Mouse (Mus musculus) MN1 (cell line): Measurements from ENCODE around the gene Cpeb4.
A peak's percentile ranks its signal among the peaks of the same experiment; 100 is the strongest.

ENCODE experiments used
- DNase-seq: peaks from one replicate; pipeline ENCODE4 v3.0.0-alpha.2; 2016; ENCODE audit warnings: low spot score

Cpeb4 gene

DNA sequence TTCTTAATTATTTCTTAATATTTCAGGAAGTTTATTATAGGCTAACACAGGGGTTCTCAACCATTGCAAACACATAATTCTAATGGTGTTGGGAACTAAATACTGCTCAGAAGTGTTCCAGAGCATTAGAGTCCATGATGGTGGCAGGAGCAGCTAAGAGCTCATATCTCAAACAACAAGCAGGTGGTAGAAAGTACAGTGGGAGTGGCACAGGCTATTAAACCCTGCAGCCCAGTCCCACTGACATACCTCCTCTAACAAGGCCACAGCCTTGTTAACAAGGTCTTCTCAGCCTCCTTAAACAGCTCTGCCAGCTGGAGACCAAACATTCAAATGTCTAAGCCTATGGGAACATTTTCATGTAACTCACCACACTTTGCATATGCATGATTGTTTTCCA, 27.2 kb downstream of the Cpeb4 start:
- DNase-seq = no peak

DNA sequence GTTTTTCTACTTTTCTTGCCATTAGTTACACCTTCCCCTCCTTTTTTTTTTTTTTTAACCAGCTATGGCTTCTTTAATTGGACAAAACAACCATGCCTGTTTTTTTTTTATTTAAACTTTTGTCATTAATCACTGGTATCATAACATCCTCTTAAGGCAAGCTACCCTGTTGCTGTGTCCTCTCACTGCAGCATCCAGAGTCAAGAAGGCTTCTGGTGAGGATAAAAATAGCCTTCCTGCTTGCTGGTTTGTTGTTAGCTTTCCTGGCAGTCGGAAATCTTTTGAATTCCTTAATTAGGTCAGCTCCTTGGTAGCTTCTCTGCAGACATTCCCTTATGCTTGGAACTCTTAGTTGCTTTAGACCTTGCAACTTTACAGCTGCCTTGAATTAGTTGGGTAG, 28.7 kb downstream of the Cpeb4 start:
- DNase-seq = peak; percentile 67

DNA sequence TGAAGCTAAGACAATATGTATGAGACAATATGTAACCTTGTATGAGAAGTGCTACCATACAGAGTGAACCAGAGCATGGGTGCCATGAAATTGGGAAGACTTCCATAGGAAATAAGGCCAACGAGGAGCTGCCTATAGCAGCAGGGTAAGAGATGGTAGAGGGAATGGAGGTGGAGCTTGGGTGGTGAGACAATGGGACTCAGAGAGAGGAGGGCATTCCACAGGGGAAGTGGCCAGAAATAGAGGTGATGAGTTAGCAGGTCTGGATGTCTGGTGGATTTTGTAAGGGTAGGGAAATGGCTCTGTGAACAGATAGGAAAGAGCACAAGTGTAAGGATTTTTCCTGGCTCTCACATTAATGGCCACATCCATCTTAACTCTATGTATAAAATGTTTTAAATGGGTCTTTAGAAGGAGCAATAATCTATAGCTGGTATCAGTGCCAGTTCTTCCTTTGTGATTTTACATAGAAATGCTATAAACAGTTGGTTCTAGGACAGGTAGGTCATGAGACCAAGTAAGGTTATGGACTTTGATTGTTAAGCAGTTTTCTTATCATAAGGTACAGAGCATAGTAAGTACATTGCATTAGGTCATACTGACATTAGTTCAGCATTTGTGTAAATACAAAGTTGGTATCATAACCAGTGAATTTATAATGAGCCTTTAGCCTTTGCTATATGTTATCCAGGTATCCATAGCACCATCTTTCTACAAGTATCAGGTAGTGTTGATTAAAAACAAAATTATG, 30.4 kb downstream of the Cpeb4 start:
- DNase-seq = no peak

DNA sequence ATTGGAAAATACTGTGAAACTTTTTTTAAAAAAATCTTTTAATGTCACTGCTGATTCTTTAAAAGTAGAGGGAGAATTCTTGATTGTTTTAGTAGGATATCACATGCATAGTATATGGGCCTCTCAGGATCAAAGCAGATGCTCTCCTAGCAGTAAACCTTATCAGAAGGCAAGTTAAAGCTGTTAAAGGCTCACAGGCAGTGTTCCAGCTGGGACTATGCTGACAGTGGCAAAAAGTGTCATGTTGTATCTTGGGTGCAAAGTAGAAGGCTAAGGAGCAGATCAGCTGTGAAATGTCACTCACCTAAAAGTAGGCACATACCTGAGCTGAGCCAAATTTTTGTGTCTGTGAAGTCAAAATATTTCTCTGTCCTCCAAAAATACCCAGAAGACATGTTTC, 34.5 kb downstream of the Cpeb4 start:
- DNase-seq = no peak

DNA sequence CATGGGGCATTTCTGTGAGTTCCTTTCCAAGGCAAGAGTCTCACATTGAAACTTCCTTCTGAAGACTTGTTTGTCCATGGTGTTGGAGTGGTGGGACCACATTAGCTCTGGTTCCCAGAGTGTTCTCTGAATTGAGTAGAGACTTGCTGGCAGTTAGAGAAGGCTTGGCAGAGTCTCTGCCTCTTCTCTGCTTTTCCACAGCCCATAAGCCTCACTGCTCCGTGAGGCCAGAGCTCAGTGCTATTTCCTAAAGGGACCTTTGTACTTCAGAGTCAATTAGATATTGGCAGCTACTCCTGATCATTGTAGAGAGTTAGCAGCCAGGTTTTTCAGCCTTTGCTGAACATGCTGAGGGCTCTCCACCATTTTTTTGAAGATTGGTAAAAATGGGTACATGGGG, 35.6 kb downstream of the Cpeb4 start:
- no peak for DNase-seq

DNA sequence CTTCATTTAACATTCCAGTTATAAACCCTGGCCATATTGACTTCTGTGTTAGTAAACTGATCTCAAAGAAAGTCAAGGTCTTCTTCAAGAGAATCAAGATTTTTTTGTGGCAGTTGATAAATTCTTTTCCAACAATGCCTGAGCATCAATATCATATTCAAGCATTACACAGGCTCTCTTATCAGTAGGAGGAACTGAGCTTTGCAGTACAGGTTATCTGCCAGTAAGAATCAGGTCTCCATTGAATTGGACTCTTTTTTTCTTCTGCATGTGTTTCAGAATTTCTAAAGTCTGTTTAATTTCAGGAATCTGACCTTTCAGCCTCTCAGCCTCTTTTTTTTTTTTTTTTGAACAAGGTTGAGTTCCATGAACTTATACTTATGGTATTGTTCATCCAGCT, 40.9 kb downstream of the Cpeb4 start:
- no peak for DNase-seq

DNA sequence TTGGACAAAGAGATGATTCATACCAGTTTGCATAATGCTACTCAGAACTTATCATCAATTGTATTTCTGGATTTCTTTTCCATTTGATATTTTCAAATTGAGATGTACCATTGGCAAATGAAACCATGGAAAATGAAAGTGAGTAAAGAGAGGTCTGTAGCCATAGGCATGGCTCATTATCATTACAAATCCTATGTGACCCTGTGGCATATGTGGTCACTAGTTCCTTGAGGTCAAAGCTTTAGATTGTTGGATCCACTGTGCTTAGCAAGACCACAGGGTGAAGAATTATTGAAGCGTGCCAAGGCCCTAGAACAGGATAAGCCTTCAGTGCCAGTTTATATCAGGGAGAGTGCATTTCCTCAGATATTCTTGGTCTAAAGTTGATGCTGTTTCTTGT, 45.8 kb downstream of the Cpeb4 start:
- DNase-seq = no peak

DNA sequence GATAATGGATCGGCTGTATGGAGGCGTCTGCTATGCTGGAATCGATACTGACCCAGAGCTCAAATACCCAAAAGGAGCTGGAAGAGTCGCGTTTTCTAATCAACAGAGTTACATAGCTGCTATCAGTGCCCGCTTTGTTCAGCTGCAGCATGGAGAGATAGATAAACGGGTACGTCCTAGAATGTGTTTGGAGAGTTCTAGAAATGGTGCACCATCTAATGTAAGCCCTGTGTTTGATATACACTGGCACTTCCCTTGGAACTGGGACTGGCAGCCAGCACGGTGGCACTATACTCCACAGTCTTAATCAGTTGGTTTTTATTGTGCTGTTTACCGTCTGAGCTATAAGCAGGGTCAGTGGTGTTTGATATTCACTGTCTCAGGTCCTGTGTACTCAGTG, 58.0 kb downstream of the Cpeb4 start:
- DNase-seq = no peak

DNA sequence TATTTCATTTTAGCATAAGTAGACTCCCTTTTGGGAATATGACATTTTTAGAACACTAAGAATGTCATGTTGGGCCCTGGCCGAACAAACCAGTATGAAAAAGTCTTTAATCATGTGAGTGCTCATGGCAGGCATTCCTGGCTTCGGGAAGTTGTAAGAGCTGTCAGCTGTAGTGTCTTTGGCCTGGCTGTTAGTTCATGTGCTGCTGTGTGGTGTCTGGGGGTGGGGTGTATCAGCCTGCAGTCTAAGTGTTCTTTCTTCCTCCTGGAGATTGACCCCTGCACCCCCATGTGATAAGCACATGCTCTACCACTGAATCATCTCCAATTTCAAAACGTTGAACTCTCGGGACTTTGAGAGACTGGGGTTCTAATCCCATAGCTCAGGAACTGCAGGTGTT, 63.6 kb downstream of the Cpeb4 start:
- no peak for DNase-seq

DNA sequence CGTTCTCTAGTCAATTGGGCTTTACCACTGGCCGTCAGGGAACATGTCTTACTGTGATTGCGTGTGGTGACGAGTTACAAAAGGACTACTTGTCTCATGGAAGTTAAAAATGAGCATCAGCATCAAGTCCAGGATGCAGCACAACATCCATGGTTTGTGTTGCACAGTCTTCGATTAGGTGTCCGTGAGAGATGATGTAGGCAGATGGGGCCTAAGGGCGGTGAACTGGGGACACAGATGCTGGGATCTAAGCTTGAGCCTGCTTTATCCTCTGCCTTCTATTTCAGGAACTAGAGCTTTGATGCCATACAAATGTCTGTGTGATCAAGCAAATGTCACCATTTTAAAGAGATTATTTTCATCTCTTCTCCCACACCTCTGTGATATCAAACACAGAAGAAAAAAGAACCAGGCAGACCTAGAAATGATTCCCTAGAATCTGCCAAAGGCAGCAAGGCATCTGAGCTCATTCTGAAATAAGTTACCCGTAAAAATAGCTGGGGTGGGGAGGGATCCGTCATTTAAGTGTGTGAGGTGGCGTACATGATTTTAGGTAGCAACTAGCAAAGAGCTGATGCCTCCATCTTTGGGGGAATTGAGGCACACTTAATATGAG, 65.0 kb downstream of the Cpeb4 start:
- DNase-seq = no peak

DNA sequence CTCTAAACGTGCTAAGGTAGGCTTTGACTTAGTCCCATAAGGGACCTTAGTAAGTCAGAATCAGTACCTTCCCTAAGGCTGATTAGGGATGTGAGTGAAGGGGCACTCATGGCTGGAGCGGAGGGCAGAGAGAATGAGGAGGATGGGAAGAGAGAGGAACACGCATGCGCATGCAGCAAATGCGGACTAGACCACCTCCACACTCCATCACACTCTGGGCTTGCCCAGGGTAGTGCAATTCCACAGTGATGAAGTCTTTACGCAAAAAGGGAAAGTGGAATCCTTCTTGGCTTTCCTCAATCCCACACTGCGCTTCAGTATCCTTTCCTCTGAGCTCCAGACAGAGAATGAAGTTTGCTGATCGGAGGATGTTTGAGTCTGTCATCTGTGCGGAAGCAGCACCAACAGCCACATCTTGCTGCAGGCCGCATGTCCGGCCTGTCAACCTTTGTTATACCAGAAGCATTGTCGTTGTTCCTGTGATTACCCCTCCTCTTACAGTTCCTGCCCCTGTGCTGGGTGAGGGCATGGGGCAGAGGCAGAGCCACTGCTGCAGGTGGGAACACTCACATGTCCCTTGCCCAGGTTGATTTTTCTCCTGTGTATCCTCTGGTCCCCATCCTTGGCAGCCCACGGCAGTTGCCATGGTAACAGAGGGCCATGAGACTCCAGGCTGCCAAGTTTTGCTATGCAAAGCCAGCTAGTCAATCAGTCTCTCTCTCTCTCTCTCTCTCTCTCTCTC, 69.1 kb downstream of the Cpeb4 start:
- peak; percentile 61 for DNase-seq

DNA sequence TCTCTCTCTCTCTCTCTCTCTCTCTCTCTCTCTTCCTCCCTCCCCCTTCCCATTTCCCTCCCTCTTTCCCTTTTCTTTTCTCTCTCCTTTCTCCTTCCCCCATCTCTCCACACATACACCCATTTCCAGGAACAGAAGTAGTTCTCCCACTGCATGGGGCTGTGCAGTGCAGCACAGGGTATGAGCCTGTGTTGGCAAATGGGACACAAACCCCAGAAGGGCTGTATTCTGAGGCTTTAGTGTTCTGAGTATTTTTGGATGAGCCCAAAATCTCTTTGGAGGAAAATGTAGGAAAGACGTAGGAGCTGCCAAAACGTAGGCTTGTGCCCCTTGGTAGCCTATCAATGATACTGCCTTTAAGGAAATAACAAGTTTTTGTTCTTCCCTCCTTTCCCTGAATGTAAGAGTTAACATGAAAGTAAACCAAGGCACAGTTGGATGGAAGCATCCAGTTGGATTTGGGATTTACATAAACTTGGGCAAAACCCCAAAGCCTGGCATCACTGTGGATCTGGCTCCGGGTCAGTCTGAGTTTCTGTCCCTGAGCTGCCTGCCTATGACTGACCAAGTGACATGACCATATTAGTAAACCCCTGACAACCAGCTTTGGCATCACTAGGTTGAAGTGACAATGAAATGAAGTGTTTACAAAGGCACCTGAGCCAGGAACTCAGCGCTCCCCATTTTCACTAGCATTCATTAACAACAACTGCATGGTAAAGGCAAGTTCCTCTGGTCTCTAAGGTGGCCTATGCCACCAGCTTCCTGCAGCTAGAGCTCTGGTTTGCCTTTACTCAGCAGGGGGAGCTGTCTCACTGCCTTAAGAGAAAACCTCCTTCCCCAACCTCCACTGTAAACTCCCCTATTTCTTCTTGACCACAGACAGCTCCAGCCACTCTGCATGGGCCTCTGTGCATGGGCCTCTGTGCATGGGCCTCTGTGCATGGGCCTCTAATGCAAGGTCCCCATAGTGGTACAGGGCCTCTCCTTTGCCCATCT, 69.9 kb downstream of the Cpeb4 start:
- DNase-seq = peak; percentile 47

DNA sequence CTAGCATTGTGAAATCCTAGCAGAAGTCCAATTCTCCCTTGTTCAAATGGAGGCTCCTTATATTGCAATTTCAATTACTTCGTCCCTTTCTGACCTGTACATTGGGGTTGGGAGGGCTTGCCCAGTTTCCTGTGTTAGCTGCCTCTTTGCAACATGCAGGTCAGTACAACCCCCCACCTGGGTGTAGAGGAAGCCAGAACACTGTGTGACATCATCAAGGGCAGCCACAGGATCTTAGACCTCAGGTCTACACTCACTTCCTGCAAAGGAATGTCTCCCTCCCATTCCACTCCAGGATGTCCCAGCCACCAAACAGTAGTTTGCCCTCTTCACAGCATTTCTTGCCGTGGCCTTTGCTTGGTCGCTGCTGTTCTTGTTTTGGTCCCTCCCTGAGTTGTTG, 73.5 kb downstream of the Cpeb4 start:
- no peak for DNase-seq

DNA sequence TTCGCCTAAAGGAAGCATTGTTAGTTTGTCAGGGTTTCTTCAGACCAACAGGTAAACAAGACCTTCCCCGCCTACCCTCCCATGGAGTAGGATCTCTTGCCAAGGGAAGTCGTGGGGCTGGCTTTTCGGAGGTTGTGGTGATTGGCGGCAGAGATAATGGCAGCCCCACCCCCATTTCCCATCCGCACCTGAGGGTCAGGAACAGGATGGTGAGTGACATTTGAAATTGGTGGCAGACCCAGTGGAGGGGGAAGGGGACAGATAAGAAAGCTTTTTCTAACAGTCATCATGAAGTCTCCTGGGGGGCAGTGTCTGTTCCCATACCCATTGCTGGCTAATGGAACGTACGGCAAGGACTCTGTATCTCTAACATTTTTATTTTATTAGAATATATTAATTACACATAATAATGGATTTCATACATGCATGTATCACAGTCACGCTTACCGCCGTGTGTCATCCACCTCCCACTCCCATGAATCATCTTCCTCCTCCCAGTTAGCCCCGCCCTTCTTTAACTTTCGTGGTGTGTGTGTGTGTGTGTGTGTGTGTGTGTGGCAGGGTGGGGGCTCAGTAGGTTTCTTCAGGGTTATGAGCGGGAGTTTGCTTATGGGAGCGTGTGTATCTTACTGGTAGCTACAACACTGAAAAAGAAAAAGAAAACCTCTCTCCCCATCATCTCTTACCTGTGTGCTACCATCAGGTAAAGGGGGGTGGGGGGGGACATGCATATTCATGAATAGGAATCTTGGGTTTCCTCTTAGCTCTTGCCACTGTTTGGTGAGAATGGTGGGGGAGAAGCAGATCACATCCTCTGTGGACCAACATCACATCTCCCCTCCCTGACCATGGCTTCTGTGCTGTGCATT, 76.7 kb downstream of the Cpeb4 start:
- DNase-seq = peak; percentile 50

DNA sequence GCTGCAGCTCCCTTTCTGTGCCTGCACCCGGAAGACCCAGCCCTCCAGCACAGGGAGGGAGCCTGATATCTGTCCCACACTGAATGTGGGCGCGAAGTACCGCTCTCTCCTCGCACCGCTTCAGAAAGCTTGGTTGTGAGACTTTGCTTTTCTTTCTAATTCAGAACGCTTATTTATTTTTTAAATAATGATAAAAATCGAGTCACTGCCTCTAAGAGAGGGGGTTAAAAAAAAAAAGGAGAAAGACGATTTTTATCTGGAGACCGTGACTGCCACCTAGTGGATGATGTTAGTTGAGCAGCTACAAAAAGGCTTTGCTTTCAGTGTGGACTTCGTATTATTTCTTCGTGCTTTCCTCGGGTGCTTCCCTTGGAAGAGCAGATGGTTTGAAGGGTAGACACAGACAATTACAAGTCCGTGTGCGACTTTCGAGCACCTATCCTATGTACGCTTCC, 77.3 kb downstream of the Cpeb4 start:
- DNase-seq = peak; percentile 94

DNA sequence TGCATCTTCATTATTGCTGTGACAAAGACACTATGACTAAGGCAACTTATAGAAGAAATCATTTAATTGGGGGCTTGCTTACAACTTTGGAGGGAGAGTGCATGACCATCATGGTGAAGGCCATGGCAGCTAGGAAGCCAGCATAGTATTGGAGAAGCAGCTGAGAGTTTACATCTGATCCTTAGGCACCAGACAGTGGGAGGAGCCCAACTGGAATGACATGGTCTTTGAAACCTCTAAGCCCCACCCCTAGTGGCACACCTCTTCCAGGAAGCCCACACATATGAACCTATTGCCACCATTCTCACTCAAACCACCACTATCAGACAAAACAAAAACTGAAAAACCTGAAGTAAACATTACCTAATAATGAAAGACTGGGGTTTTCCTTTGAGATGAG, 88.1 kb downstream of the Cpeb4 start:
- DNase-seq = no peak

DNA sequence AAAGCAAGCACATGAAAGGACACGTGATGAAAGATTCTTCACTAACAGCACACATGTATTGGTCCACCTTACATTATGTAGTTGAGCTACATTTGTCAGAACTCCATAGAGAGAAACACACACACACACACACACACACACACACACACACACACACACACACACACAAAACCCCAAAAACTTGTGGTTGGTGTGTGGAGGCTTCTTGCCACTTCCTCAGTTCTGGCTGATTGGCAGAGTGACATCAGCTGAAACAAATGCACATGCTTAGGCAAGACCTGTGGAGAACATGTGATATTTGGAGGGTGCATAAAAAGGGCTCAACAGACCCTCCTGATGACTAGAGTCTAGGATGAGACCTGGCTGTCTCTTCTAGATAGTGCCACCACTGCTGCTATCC, 92.0 kb downstream of the Cpeb4 start:
- no peak for DNase-seq

DNA sequence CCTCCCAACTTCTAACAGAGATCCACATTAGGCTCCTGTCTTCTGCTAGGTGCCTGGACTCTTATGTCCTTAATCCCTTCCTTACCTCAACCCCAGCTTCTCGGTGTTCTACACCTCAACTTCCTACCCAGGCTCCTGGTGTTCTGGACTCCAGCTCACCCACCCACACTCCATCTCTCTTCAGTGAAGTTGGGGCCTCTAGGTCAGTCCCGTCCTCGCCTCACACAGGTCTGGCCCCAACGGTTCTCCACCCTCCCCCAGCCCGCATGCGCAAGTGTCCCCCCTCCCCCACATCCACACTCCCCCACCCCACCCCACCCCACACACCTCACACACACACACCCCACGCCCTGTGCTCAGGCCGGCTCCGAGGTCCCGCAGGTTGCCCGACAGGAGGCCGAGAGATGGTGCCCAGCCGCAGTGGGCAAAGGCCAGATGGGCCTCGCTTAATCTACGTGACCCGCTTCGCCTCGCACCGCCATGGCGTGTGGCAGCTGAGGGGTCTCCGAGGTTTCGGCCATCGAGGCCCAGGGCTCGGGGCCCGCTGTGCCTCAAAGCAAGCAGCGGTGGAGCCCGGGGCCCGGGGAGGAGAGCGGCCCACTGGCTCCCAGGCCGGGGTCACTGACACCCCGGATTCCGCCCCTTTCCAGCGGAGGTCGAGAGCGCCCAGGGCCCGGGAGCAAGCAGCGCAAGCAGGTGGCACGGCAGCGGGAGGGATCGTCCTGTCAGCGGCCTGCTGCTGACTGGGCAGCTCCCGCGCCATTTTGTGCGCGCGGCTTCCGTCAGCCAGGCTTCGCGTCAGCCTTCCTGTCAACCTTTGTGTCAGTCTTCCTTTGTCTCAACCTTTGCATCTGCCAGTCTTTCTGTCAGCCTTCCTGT, 93.5 kb downstream of the Cpeb4 start, which contains the start of gene 4930524B15Rik:
4930524B15Rik (plus strand) TSS at position 337 of the 879 bp plus-strand sequence.
- no peak for DNase-seq

DNA sequence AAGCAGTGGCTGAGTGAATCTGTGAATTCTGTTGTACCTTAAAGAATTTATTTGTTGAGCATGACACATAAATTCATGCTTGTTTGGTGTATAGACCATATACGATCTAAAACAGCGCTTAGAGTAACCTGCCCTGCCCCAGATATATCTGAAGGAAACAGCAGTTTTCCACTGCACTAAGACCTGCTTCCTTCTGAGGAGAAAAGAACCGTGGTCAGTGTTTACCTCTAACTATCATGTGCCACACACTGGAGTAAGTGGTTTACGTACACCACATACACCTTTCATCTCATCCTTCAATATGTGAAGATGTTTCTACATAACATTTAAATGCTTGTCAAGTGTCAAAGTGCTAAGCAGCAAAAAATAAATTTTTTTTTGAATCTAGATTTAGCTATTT, 102.1 kb downstream of the Cpeb4 start:
- DNase-seq = no peak

DNA sequence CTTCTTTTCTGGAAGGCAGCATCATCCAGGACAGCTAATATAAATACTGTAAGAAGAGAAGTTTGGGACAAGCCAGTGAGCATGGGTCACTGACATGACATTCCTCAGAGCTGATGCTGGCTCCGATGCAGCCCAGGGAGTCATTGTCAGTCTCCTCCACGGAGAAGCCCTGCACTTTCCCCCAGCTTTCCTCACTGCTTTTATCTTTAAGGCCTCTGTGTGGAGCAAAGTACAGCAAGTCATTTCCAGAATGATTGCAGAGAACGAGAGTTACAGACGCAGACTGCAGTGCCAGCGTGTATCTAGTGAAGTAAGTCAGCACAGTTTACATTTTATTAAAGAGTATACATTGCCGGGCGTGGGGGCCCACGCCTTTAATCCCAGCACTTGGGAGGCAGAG, 102.8 kb downstream of the Cpeb4 start:
- DNase-seq = no peak
